Mouse (Mus musculus): ENCODE results near the gene Tex2.

- TF ChIP-seq CTCF (IDR thresholded peaks at IDR 0.05; ENCODE audit: insufficient read depth, low read depth, low read length) (no peak), POLR2A (IDR thresholded peaks at IDR 0.05; ENCODE audit: insufficient read depth, low read depth, low read length) (no peak)
Measured at GRCm38 (mm10) chr11:106550398-106550797, 62.8 kb downstream of the Tex2 start.

Data from olfactory bulb, adult 2 months (tissue).